7 mouse cellular contexts compared by ENCODE assay signal in genomic region chr6:52639546-52640223, GRCm38 (mm10). TPM values are rescaled to one million over a fixed set of nuclear protein-coding genes. Genes with fewer than 3 reads are reported as not detected.
DNase-seq lines count a peak whose midpoint lies in the region; ATAC-seq and TF ChIP-seq lines count a peak whose summit lies in the region.

No protein-coding gene starts in this region.

- H3K27ac ChIP-seq in forebrain, embryonic 12.5 days: peak overlapping the region; percentile 46; the same call in 1 of the 2 replicates
- peak overlapping the region; percentile 92 for H3K27ac ChIP-seq in kidney, embryonic 16.5 days (ENCODE audit: low read length)
- peak overlapping the region; percentile 95 for H3K27ac ChIP-seq in midbrain, embryonic 10.5 days (replicated peaks)

- peak overlapping the region; percentile 84 for H3K4me3 ChIP-seq in lung, adult 2 months (replicated peaks; ENCODE audit: extremely low read depth, low read depth, low read length)
- peak overlapping the region; percentile 82 for H3K4me3 ChIP-seq in forebrain, embryonic 12.5 days (replicated peaks)
- peak overlapping the region; percentile 86 for H3K4me3 ChIP-seq in kidney, embryonic 16.5 days (ENCODE audit: low read length)
- H3K4me3 ChIP-seq in midbrain, embryonic 10.5 days: peak overlapping the region; percentile 89

- no peaks in the 10 kb centered on the region for H3K36me3 ChIP-seq in forebrain, embryonic 12.5 days (replicated peaks)
- H3K36me3 ChIP-seq in kidney, embryonic 16.5 days (ENCODE audit: insufficient read depth, low read length): no peaks in the 10 kb centered on the region
- H3K36me3 ChIP-seq in midbrain, embryonic 10.5 days: no peaks in the 10 kb centered on the region

- no peaks in the 10 kb centered on the region for H3K27me3 ChIP-seq in forebrain, embryonic 12.5 days
- H3K27me3 ChIP-seq in kidney, embryonic 16.5 days (ENCODE audit: insufficient read depth, low read length): no peaks in the 10 kb centered on the region
- H3K27me3 ChIP-seq in midbrain, embryonic 10.5 days (ENCODE audit: low read depth, poor library complexity, severe bottlenecking): no peaks in the 10 kb centered on the region

- H3K9ac ChIP-seq in forebrain, embryonic 12.5 days: peak overlapping the region; percentile 87
- H3K9ac ChIP-seq in kidney, embryonic 16.5 days (replicated peaks; ENCODE audit: low read length): peak overlapping the region; percentile 88

- DNase-seq in lung, adult 2 months: no peak
- no peak for DNase-seq in lung, postnatal 4 days
- DNase-seq in brain, adult 2 months (ENCODE audit: low read depth, low spot score): peak; percentile 38
- DNase-seq in midbrain, embryonic 10.5 days (ENCODE audit: low spot score): no peak
- no peak for DNase-seq in urinary bladder, postnatal 10 days (ENCODE audit: low spot score)

- H3K4me1 ChIP-seq in lung, adult 2 months (ENCODE audit: control insufficient read depth, insufficient read depth, low read length): peaks cover 3% of the 10 kb centered on the region
- H3K4me1 ChIP-seq in forebrain, embryonic 12.5 days: peaks cover 12% of the 10 kb centered on the region
- peaks cover 23% of the 10 kb centered on the region for H3K4me1 ChIP-seq in kidney, embryonic 16.5 days (ENCODE audit: insufficient read depth, low read length)
- H3K4me1 ChIP-seq in midbrain, embryonic 10.5 days: peaks cover 19% of the 10 kb centered on the region

- peak; percentile 63; the same call in 1 of the 2 replicates for ATAC-seq in forebrain, embryonic 12.5 days (ENCODE audit: low FRiP score)
- ATAC-seq in kidney, embryonic 16.5 days (ENCODE audit: low FRiP score, low TSS enrichment): peak; percentile 5

- no peak for TF ChIP-seq POLR2A in lung, adult 2 months (IDR thresholded peaks at IDR 0.05; ENCODE audit: borderline replicate concordance, extremely low read depth, low read depth, low read length)

- TF ChIP-seq CTCF in lung, adult 2 months (IDR thresholded peaks at IDR 0.05; ENCODE audit: insufficient read depth, low read length): no peak

- WGBS in lung, adult 2 months: 2% methylated on average over 28 of the region's 28 CpGs
- WGBS in forebrain, embryonic 12.5 days: 2% methylated on average over 28 of the region's 28 CpGs
- 1% methylated on average over 28 of the region's 28 CpGs for WGBS in kidney, embryonic 16.5 days
- 3% methylated on average over 28 of the region's 28 CpGs for WGBS in midbrain, embryonic 10.5 days

- no peaks in the 10 kb centered on the region for H3K9me3 ChIP-seq in forebrain, embryonic 12.5 days
- no peaks in the 10 kb centered on the region for H3K9me3 ChIP-seq in kidney, embryonic 16.5 days (ENCODE audit: low read length)
- H3K9me3 ChIP-seq in midbrain, embryonic 10.5 days (replicated peaks): no peaks in the 10 kb centered on the region

- H3K4me2 ChIP-seq in forebrain, embryonic 12.5 days: peak overlapping the region; percentile 72
- H3K4me2 ChIP-seq in kidney, embryonic 16.5 days (replicated peaks; ENCODE audit: low read depth, low read length): peak overlapping the region; percentile 58

RNA-seq across cellular contexts. Expression of gene Hibadh, which starts 0.5 kb away (rescaled TPM):
- polyA plus RNA-seq in lung, adult 2 months (2012; rRNA removed): 28.1 and 37.5 TPM in 2 replicates
- polyA plus RNA-seq in forebrain, embryonic 12.5 days (2016; fragmentation: Nextera tagmentation; extraction: Ambion mirVana): 58.6 and 58.7 TPM in 2 replicates
- 164 and 171 TPM in 2 replicates for polyA plus RNA-seq in kidney, embryonic 16.5 days (2015; fragmentation: Nextera tagmentation; extraction: Ambion mirVana)
- polyA plus RNA-seq in midbrain, embryonic 10.5 days (2016; fragmentation: Nextera tagmentation; extraction: Ambion mirVana): 77.4 and 83.2 TPM in 2 replicates
